Mouse (Mus musculus): ENCODE measurements around the gene Snx29.
"Not testable (repeated sequence)": the region's sequence is repeated elsewhere in the genome, so short reads cannot be mapped to it uniquely, and the experiment has no call there.

The Snx29 gene

DNA sequence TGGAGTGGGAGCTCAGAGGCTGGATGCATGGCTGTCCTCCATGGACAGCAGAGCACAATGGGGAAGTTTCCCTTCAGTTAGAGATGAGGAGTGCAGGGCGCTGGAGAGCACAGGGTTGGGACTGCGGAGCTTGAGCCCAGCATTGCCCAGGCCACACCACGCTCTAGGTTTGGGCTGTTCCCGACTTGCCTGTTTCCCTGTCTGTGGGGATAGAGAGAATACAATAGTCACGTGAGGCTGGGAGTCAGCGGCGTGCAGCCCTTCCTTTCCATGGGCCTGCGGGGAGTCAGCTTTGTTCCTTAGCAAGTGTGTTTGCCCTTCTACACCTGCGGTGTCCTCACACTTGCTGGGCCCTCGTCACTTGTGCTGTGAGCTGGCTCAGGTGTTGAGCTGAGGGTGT is 37.2 kb downstream of the Snx29 start:
- no peak for DNase-seq (ENCODE audit: low read depth, low spot score)

DNA sequence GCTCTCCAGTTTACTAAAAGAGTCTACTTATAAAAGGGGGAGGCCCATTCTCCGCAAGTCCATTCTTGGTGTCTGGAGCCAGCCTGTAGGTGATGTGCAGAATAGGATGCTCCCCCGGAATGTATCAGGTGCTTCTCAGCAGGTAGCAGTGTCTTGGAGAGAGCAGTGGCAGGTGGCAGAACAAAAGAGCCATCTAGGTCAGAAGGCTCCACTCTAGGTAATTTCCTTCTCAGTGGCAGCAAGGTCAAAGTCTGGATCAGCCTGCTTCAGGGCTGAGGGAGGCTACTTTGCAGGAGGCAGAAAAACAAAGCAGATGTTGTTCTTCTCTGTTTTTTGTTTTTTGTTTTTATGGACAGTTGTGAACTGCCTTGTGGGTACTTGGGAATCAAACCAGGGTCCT is 37.9 kb downstream of the Snx29 start:
- DNase-seq (ENCODE audit: low read depth, low spot score), result not testable (repeated sequence)

DNA sequence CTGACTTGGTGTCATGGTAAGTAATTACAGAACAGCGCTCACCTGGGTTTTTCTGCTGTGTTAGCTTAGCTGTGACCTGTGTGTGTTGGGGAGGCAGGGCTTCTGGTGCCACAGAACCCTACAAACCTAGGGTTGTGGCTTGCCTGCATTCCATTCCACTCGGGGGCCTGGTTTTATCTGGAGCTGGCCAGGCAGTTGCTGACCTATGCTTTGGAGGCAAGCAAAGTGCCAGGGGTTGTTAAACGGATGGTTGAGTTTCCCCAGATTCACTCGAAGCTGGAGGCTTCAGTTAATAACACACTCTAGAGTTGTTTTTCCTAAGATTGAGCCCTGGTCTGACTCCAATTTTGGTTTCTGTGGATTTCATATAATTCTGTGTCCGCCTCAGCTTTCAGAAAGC is 42.9 kb downstream of the Snx29 start:
- DNase-seq (ENCODE audit: low read depth, low spot score), result no peak

GRCm38 (mm10) chr16:11366851-11367250 is 44.1 kb downstream of the Snx29 start:
- DNase-seq (ENCODE audit: low read depth, low spot score), result no peak

DNA sequence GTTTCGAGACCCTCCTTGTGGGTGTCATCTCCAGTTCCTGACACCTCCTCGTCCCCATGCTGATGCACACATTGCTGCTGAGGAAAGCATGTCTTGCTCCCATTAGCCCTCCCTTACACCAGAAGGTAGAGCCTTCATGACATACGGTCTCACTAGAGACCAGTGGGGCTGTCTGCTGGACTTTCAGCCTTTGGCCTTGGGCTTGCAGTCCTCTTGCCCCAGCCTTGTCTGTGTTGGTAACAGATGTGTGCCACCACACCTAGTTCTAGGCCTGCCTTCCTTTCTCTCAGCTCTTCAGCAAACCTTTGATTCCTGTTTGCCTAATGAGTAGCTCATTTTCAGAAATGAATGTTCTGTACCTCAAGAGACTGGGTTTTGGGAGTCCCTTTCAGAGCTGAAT is 45.7 kb downstream of the Snx29 start:
- no peak for DNase-seq (ENCODE audit: low read depth, low spot score)

- DNase-seq (ENCODE audit: low read depth, low spot score), result no peak
Observed at GRCm38 (mm10) chr16:11369162-11369561, 46.5 kb downstream of the Snx29 start.

- peak; percentile 25 for DNase-seq (ENCODE audit: low read depth, low spot score)
Observed at GRCm38 (mm10) chr16:11369642-11370041, 46.9 kb downstream of the Snx29 start.

- DNase-seq (ENCODE audit: low read depth, low spot score), result peak; percentile 73
Observed at GRCm38 (mm10) chr16:11370132-11370544, 47.4 kb downstream of the Snx29 start.

DNA sequence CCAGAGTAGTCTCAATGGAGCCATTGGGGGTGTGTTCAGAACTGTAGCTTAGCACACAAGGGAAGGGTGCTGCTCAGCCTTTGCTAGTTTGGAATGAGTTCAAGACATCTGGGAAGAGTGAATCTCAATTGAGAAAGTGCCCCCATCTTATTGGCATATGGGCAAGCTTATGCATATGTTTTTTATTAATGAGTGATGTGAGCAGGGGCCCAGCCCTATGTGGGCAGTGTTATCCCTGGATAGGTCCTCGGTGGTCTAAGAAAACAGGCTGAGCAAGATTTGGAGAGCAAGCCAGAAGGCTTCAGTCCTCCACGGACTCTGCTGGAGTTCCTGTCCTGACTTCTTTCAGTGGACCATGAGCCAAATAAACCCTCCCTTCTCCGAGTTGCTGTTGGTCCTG is 56.6 kb downstream of the Snx29 start:
- peak; percentile 11 for DNase-seq (ENCODE audit: low read depth, low spot score)

DNA sequence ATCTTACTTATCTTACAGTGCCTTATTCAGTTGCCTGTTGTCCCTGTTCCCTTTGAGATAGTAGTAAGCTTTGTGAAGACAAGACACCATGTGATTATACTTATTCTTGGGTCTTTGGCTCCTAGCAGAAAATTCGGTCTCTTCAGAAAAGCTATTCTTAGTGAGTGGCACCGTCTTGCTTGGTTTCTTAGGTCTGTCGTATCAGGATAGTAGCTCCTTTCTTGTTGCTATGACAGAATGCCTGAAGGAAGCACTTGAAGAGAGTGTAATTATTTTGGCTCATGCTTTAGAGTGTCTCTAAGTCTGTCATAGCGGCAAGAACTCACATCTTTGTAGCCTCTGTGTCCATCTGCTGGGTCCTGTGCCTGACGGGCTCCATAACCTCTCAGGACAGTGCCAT is 57.3 kb downstream of the Snx29 start:
- DNase-seq (ENCODE audit: low read depth, low spot score), result no peak

DNA sequence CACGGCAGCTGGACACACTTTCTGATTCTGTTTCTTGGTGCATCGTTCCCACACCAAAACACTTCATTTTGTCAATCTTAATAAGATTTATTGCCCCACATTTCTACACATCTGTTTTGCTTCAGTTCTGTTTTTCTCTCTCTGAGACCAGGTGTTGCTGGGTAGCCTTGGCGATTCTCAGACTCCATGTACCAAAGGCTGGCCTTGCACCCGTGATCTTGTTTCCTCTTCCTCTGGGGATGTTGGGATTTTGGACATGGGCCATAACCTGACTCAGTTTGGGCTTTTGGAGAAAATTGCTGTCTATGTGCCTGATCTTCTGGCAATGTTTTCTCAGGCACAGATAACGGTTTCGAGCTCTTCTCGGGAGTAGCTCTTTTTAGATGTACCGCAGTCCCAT is 58.2 kb downstream of the Snx29 start:
- no peak for DNase-seq (ENCODE audit: low read depth, low spot score)

GRCm38 (mm10) chr16:11384361-11384760 is 61.7 kb downstream of the Snx29 start:
- DNase-seq (ENCODE audit: low read depth, low spot score), result no peak

DNA sequence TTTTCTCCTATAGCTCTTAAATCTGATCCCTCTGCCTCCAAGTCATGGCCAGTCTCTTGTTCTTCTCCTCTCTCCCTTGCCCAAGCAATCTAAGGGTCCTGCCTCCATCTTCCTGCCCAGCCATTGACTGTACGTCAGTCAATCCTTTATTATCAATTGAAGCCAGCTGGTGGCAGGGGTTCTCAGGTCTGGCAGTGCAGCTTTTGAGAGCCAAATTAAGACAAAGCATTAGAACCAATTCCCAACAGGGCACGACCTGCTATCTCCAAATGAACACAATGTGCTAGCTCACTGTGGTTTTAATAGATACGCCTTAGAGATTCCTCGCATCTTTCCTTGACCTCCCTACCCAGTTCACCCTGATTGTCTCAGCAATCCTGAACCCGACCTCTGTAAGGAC is 62.4 kb downstream of the Snx29 start:
- DNase-seq (ENCODE audit: low read depth, low spot score), result no peak

DNA sequence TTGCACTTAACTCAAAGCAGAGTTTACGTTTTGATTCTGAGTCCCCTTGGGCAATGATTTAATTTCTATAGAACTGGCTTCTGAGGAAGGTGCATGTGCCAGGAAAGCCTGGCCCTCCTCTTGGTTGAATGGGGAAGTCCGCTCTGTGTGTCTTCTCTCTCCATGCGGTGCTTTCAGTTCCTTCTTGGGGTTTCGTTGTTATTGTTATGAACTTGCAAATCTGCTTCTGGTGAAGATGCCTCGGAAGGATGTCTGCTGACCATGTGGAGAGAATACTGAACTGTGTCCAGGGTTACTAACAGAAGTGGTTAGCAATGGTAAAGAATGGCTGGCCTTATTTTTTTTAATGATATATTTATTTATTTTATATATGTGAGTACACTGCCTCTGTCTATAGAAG is 63.1 kb downstream of the Snx29 start:
- no peak for DNase-seq (ENCODE audit: low read depth, low spot score)

GRCm38 (mm10) chr16:11386221-11386620 is 63.5 kb downstream of the Snx29 start:
- DNase-seq (ENCODE audit: low read depth, low spot score), result no peak

GRCm38 (mm10) chr16:11388085-11388484 is 65.4 kb downstream of the Snx29 start:
- DNase-seq (ENCODE audit: low read depth, low spot score), result no peak

- DNase-seq (ENCODE audit: low read depth, low spot score), result no peak
Observed at GRCm38 (mm10) chr16:11389324-11389723, 66.6 kb downstream of the Snx29 start.

DNA sequence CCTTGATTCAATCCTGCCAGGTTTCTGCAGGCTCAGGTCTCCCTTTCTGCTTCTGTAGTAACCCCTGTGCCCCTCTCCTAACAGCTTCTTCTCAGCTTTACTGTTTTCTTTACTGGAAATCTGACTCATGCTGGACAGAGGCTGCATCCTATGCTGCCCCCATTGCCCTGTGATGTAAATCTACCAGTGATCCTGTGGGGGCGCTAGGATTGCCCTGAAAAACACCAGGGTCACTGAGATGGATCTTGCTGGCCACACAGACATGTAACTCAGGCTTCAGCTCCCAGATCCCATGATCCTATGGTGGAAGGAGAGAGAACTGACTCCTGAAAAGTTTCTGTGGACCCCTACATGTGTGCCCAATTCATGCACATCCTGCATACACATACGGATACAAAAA is 73.9 kb downstream of the Snx29 start:
- peak; percentile 25 for DNase-seq (ENCODE audit: low read depth, low spot score)

DNA sequence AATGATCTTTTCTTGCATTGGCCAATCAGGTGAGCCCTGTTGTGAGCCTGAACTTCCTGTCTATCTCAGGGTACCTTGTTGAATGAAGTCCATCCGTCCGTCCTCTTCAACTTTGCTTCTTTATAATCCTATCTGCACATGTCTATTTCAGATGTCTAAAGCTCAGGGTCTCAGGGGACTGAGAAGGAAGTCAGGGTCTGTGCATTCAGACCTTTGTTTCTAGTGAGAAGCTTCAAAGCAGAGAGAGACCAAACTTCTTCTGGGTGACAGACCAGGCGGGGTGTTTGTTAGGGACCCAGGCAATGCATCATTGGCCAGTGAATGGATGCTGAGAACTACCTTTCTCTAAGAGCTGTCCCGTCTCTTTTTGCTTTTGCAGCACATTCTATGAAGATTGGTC is 76.7 kb downstream of the Snx29 start:
- no peak for DNase-seq (ENCODE audit: low read depth, low spot score)

GRCm38 (mm10) chr16:11399845-11400565 is 77.3 kb downstream of the Snx29 start:
- no peak for DNase-seq (ENCODE audit: low read depth, low spot score)

- no peak for DNase-seq (ENCODE audit: low read depth, low spot score)
Observed at GRCm38 (mm10) chr16:11400936-11401335, 78.2 kb downstream of the Snx29 start.

DNA sequence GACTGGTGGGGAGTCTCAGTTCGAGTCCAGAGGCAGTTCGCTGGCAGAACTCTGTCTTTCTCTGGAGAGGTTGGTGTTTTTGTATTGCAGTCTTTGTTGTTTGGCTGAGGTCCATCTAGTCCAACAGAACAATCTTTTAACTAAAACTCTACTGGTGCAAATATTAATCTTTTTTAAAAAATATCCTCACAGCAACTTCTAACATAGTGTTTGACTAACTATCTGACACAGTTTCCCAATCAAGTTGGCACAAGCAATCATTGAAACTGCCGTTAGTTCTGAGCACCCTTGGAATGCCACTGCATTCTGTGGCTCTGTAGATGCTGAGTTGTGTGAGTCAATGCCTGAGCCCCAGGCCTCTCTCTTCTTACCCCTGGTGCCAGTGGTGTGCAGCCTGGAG is 82.5 kb downstream of the Snx29 start:
- DNase-seq (ENCODE audit: low read depth, low spot score), result no peak

DNA sequence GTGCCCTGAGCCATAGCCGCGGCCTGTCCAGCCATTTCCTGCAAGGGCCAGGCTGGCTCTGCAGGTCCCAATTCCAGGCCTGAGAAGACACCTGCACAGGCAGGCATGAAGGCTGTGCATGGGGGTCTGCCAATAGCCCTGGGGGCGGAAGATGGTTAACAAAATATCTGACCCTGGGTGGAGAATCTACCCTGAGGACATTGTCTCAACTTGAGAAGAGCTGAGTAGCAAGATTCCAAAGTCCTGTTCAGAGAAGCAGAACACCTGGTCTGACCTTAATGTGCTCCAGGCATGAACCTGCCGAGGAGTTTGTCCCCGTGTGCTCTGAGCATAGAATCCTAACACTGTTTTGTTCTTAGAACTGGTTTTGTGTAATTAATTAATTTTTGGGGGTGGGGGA is 83.5 kb downstream of the Snx29 start:
- no peak for DNase-seq (ENCODE audit: low read depth, low spot score)

DNA sequence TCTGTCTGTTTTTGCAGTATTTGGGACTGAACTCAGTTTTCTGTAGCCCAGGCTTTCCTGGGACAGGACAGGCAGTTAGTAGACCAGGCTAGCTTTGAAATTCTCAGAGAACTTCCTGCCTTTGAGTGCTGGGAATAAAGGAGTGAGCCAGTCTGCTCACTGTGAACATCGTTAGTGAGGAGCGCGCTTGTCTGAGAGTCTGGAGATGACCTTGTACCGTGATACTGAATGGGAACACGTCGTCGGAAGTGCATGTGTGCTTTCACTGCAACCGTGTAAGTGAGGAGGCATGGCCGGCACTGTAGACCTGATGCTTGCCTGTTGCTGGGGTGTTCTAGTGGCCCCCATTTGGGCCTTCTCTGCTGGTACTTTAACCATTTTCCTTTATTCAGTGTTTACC is 83.9 kb downstream of the Snx29 start:
- no peak for DNase-seq (ENCODE audit: low read depth, low spot score)
